Mouse (Mus musculus): ENCODE results near the gene Purb. TPM values are rescaled to one million over a fixed set of nuclear protein-coding genes. Genes with fewer than 3 reads are reported as not detected.

The Purb gene
- polyA plus RNA-seq, 1 experiment, result 6.3 TPM

GRCm38 (mm10) chr11:6418751-6419150, 57.0 kb downstream of the Purb start:
- Histone ChIP-seq H3K4me3 (ENCODE audit: extremely low read depth, insufficient read depth, insufficient read length) (no peak overlapping the region), H3K36me3 (ENCODE audit: control insufficient read depth, insufficient read depth, low read length) (peaks cover 27% of the 10 kb centered on the region), H3K4me1 (ENCODE audit: control insufficient read depth, insufficient read depth, insufficient read length) (peaks cover 4% of the 10 kb centered on the region), H3K27ac (ENCODE audit: insufficient read depth, low read length) (no peak overlapping the region), H3K27me3 (ENCODE audit: control insufficient read depth, insufficient read depth, low read length) (no peaks in the 10 kb centered on the region)
- TF ChIP-seq POLR2A (IDR thresholded peaks at IDR 0.05; ENCODE audit: low read depth, low read length), result no peak
- TF ChIP-seq CTCF (IDR thresholded peaks at IDR 0.05; ENCODE audit: extremely low read depth, insufficient read depth, insufficient read length, insufficient replicate concordance), result no peak
- no peak for DNase-seq (ENCODE audit: low read depth in 1 of 2, low spot score in 2 of 2)
- 87% methylated on average over 5 of the region's 5 CpGs for WGBS

Other genes with a start within 250 kb of the Purb start
- gene Npc1l1, start 245.8 kb downstream of the Purb start, polyA plus RNA-seq (2012; rRNA removed), result 0.19 and 0.21 TPM in 2 replicates
- 17.4 and 19.5 TPM in 2 replicates for gene Ddx56, start 208.1 kb downstream of the Purb start, polyA plus RNA-seq (2012; rRNA removed)
- gene Tmed4, start 201.0 kb downstream of the Purb start, polyA plus RNA-seq (2012; rRNA removed), result 45.7 and 54.5 TPM in 2 replicates
- 63.4 and 64.6 TPM in 2 replicates for gene Ogdh, start 184.3 kb downstream of the Purb start, polyA plus RNA-seq (2012; rRNA removed)
- gene Zmiz2, start 86.8 kb downstream of the Purb start, polyA plus RNA-seq (2012; rRNA removed), result 118 and 142 TPM in 2 replicates
- 333 and 340 TPM in 2 replicates for gene Ppia, start 60.5 kb downstream of the Purb start, polyA plus RNA-seq (2012; rRNA removed)
- gene H2afv, start 31.5 kb downstream of the Purb start, polyA plus RNA-seq (2012; rRNA removed), result 29.8 and 36.5 TPM in 2 replicates
- gene Myo1g, start 45.0 kb upstream of the Purb start, polyA plus RNA-seq (2012; rRNA removed), result 187 and 218 TPM in 2 replicates
- 233 and 234 TPM in 2 replicates for gene Ccm2, start 71.0 kb upstream of the Purb start, polyA plus RNA-seq (2012; rRNA removed)
- 0.37 and 0.60 TPM in 2 replicates for gene Nacad, start 130.1 kb upstream of the Purb start, polyA plus RNA-seq (2012; rRNA removed)
- gene Tbrg4, start 150.2 kb upstream of the Purb start, polyA plus RNA-seq (2012; rRNA removed), result 88.6 and 125 TPM in 2 replicates
- gene Wap, start 162.7 kb upstream of the Purb start, polyA plus RNA-seq (2012; rRNA removed), result not detected in 2 replicates
- 2.4 and 13.7 TPM in 2 replicates for gene Ramp3, start 182.6 kb upstream of the Purb start, polyA plus RNA-seq (2012; rRNA removed)